Mouse (Mus musculus) liver, adult (tissue): ENCODE measurements around the gene Fam178b.

ENCODE experiments used
- GATA4 ChIP-seq: IDR thresholded peaks from 2 replicates; pipeline ENCODE4 v1.6.1; 2014; ENCODE audit warnings: mild to moderate bottlenecking, low read length; ENCODE audit not compliant: insufficient replicate concordance

The Fam178b gene

DNA sequence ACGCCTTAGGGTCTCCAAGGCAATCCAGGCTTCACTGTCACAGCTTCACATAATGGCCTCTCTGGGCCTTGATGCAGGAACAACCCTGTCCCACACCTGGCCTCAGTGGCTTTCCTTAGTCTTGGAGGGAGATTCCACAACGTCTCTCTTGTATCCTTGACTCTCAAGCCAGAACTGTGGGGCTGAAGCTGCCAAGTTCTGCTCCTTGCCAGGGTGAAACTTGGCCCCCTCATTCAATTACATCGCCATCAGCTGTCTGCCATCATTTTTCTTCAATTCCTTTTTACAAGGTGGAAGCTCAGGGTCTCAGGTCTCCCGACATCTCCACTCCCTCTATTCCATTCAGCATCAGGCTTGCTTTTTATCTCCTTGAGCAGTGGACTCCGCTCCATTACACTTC is 27.9 kb downstream of the Fam178b start:
- no peak for TF ChIP-seq GATA4

DNA sequence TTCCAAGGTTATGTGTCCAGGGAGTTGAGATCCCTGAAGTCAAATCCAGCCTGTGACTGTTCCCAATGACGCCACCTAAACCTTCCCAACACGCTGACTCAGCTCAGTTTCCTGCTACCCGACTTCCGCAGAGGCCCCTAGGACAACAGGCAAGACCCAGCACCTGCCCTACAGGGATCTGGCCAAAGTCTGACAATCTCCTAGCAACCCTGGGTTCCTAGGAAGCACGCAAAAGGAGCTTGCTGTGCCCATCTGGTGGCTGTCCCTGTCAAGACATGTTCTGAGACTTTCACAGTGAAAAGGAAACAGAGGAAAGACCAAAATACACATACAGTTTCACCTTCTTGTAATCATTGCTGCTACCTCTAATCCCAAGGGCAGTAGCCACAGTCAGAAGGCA is 35.4 kb downstream of the Fam178b start:
- TF ChIP-seq GATA4 = no peak

DNA sequence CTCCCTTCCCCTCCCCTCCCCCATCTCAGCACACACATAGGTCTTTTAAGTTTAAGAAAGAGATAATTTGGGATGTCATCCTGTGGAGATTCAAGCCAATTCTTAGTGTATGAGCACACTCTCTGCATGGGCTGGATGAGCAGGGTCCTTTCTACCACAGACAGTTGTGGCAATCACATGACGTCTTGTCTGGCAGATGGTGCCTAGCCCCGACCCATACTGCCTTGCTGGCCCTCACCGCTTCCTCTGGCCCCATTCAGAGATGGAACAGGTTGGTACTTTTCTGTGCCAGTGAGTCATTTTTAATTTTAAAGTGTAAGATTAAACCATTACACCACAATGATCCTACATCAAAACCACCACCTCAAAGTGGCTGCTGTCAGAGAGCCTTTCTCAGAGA is 36.7 kb downstream of the Fam178b start:
- no peak for TF ChIP-seq GATA4

DNA sequence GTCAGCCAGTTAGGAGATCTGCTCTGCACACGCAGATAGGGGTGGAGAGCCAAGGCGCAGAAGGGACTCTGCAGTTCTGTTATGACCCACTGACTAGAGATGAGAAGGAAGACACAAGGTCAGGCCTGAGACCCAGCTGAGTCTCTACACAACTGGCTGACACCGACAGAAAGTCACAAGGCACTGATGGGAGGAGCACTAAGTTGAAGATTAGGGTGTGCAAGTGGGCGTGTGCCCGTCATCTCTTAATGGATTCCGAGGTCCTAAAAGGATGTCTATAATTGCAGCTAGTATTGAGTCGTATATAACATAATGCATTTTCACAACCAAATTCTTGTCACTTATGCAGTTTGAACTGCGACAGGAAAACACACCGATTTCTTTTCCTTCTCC is 38.4 kb downstream of the Fam178b start:
- TF ChIP-seq GATA4 = no peak

DNA sequence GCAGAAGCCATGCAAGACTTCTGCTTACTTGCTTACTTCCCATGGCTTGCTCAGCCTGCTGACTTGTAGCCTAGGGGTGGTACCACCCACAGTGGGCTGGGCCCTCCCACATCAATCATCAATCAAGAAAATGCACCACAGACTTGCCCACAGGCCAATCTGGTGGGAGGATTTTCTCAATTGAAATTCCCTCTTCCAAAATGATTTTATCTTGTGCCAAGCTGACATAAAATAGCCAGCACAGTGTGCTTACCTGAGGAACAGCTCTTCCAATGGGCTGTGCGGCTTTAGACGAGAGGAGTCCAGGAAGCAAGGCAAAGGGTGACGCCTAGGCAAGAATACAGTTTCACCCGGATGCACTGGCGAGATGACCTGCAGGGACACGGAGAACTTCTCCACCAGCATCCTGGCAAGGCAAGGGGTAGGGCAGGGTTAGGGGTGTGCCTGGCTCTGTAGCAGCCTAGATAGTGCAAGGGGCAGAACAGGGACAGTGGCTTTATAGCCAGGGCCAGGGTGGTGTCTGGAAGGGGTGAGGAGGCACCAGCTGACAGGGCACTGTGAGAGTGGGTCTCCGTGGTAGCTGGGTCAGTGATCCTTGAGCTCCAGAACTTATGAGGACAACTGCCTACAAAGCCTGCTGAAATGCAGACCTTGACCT is 38.9 kb downstream of the Fam178b start:
- TF ChIP-seq GATA4 = no peak

DNA sequence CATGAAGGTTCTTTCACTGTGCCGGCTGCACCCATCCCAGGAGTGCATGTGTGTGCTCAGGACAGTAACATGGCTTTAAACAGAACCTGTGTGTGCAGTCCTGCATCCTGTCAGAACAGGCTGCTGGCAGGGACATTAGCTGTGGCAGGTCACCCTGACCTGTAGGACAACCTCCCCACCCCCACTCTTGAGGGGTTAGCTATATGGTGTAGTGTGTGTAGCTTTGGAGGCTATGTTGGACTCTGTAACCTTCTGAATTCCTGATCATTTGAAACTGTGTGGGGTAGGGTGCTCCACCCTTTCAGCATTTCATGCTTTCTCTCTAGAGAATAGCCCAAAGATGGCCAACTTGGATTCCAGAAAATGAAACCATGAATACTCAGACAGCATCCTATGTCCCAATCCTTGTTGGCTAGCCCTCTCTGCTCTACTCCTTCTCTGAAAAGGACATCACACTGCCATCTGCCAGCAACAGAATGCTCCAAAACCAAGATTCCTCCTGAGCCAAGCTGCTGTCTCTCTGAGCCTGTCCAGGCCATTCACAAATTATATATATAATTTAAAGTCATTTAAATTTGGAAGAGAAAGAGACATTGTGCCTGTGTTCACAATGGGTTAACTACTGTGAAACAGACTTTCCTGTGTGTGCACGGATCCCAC is 47.0 kb downstream of the Fam178b start:
- TF ChIP-seq GATA4 = no peak

DNA sequence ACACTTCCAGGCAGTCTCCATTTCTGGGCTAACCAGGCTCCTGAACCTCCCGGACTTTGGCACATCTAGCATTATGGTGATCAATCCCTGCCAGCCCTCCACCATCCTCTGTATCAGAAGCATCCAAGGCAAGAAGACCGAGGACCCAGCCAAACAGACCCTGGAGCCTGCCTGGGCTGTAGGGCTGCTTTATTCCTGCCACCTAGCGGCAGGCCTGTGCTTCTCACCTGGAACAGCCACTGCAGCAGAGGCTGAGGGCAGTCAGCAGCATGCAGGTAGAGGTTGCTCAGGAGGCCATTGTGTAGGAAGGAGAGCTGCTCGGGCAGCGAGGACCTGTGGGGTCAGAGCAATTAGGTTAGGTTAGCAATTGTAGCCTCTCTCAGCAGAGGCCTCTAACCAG is 48.0 kb downstream of the Fam178b start:
- TF ChIP-seq GATA4 = no peak

DNA sequence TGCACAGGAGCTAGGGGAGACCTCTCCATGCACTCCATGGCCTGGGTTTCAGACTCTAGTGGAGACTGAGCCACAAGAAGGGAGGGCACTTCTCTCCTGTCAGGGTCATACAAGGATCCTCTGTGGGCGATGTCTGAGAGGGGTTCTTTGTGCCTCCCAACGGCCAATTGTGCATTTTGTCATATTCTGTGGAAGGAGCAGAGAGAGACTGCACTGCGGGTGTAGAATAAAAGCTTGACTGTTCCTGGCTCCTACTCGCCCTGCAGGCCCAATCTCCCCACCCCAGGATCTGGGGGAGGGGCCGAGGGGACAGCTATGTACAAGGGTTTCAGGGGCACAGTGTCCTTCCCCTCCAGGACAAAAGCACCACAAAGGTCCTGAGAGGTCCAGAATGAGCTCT is 49.1 kb downstream of the Fam178b start:
- no peak for TF ChIP-seq GATA4

DNA sequence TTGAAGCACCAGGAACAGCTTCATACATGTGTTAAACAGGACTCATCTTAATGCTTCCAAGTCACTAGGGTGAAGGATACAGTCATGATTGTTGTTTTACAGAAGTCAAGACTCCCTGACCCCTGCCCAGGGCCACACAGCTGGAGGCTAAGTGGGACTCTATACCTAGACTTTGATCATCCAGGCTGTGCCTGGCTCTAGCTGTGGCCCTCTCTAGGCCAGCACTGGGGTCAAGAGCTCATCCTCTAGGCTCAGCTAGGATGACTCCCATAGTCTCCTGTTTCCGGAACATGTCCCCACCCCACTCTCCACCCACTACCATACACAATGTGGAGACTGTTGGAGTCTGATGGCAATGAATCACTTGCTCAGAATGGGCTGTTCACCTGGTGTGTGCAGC is 50.1 kb downstream of the Fam178b start:
- no peak for TF ChIP-seq GATA4

DNA sequence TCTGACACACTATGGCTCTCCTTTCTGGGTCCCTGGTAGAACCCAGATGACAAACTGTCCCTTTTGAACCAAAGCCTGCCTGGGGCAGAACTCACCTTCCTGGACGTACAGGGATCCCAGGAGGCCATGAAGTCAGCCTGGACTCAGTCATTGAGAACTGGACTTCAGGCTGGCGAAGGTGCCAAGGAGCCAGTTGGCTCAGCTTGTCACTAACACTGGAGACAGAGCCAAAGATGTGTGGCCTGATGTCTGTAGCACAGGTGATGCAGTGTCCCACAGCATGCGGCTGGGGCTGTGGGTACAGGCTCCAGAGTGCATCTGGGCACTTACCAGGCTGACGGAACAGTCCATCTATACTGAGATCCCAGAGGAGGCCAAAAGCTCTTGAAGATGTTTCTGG is 50.9 kb downstream of the Fam178b start:
- no peak for TF ChIP-seq GATA4

DNA sequence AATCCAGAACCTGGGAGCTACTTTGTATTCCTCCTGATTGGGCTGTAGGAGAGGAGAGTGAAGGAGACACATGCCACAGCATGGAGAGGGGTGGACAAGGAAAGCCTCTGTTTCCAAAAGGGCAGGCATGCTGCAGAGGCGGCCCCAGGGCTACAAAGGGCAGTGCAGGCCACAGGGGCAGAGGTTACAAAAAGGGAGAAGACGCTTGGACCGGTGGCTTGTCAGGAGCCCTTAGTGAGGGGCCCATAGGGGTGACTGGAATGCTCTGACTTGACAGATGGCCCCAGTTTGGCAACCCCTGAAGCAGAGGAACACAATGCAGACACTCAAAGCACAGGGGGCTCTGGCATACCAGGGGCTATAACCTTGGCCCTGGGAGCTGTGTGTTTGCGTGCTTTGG is 51.6 kb downstream of the Fam178b start:
- no peak for TF ChIP-seq GATA4

DNA sequence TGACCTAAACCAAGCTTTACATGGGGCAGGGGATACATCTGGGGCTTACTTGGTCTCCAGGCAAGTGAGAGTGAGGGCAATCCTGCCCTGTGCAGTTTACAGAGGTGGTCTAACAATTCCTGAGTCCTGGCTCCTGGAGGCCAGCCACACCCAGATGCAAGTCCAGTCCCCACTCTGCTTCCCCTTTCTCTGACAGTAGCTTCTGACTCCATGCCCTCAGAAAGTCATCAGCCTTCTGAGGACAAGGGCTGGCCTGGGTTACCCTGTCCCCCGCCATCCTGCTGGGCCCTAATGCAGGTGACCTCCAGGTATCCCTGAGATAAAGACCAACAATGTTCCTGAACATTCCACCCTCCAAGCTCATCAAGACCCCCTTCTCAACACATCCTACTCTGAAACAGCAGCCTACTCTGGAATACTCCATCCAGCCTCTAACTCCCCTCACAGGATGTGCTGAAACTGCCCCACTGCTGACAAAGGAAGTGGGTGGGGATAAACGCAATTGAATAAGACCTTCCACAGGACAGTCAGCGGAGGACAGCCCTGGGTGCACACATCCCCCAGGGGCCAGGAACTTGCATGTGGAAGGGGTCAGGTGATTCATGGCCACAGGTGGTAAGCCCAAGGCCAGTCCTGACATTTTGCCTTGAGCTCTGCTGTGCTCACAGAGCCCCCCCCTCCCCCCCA is 52.8 kb downstream of the Fam178b start:
- TF ChIP-seq GATA4 = no peak

DNA sequence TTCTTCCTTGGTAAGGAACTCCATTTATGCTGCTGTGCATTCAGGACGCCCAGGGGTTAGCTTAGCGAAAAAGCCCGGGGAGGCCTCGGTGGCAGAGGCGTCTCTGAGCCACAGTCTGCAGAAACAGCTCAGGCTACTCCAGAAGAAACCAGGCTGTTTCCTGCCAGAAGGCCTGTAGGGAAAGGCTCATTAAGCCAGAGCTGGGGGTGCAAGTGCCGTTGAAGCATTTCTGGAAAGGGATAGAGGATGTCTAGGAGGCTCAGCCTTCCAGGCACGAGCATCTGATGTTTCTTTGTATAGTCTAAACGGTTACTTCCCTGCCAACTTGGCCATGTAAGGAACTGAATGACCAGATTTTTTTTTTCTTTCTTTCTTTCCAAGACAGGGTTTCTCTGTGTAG is 54.4 kb downstream of the Fam178b start:
- TF ChIP-seq GATA4 = no peak

DNA sequence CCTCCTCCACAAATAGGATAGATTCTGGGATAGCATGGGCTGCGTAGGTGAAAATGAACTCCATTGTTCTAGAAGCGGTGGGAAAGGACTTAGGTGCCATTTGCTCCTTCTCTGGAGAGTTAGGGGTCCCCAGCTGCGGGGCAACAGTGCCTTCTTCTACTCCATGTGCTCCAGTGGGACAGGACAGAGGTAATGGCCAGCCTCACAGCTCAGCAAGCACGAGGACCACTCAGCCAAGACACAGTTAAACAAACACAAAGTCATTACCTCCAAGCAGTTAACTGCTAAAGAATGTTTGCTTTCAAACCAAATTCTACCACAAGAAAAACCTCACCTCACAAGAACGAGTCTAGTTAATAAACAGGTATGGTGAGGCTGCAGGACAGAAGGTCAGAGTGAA is 57.5 kb downstream of the Fam178b start:
- no peak for TF ChIP-seq GATA4

DNA sequence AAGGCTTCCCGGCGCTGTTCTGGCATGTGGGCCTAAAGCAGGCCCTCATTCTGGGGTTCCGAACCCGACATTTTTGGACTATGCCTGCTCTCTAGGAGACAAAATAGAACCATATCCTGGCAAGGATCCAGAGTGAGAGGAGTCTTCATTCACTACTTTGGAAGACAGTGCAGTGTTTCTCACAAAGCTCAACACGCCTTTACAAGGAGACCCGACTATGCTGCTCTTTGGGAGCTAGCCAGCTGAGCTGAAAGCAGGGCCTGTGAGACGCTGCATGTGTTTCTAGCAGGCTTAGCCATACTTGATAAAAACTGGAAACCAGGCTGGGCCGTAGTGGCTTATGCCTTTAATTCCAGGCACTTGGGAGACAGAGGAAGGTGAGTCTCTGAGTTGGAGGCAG is 67.8 kb downstream of the Fam178b start:
- no peak for TF ChIP-seq GATA4

DNA sequence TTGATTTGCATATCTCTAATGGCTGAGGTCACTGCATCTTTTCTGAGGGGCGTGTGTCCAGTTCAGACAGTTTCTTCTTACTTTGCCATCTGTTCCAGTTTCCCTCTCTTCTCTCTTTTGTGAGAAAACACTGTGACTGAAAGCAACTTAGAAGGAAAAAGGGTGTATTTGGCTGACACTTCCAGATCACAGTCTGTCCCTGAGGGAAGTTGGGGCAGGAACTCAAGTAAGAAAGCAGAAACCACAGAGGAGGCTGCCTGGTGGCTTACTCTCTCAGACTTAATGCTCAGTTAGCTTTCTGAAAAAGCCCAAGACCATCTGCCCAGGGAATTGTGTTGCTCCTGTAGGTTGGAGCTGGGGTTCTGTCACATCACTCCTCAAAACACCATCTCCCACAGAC is 68.4 kb downstream of the Fam178b start:
- TF ChIP-seq GATA4 = no peak
